Mouse (Mus musculus) layer of hippocampus, postnatal 14 days (tissue): Measurements from ENCODE around the gene Zfp628. TPM values are rescaled to one million over a fixed set of nuclear protein-coding genes. Genes with fewer than 3 reads are reported as not detected.
"Not testable (repeated sequence)": the region's sequence is repeated elsewhere in the genome, so short reads cannot be mapped to it uniquely, and the experiment has no call there.

Source experiments
- DNase-seq, 2 experiments: peaks; one replicate each; pipeline ENCODE4 v3.0.0; 2021 to 2022; ENCODE audit warnings: low spot score in 2 of 2, mixed read lengths in 1 of 2
- long read RNA-seq, 2 experiments: library from polyadenylated mRNA; stranded (forward); transcript quantifications; one replicate each; pipeline ENCODE4 v2.0.0; 2021
- total RNA-seq, 2 experiments: library from RNA; stranded (reverse); gene quantifications; 2 replicates each; pipeline ENCODE4 v1.2.3; 2021

The Zfp628 gene
- 10 to 100 TPM; 11.5 to 14.6 TPM for total RNA-seq
- long read RNA-seq, experiment 1, partial matches to known transcripts, result 2 of 2 reads
- long read RNA-seq, experiment 1, other reads (novel, unspliced or antisense), result 0 of 2 reads
- long read RNA-seq, experiment 2, partial matches to known transcripts, result 0 of 5 reads
- long read RNA-seq, experiment 2, other reads (novel, unspliced or antisense), result 5 of 5 reads

GRCm38 (mm10) chr7:4915007-4915665 lies at the start of gene Zfp628:
Zfp628 (plus strand) TSS chr7:4915217.
- DNase-seq, result peak; percentile 96 to 97

DNA sequence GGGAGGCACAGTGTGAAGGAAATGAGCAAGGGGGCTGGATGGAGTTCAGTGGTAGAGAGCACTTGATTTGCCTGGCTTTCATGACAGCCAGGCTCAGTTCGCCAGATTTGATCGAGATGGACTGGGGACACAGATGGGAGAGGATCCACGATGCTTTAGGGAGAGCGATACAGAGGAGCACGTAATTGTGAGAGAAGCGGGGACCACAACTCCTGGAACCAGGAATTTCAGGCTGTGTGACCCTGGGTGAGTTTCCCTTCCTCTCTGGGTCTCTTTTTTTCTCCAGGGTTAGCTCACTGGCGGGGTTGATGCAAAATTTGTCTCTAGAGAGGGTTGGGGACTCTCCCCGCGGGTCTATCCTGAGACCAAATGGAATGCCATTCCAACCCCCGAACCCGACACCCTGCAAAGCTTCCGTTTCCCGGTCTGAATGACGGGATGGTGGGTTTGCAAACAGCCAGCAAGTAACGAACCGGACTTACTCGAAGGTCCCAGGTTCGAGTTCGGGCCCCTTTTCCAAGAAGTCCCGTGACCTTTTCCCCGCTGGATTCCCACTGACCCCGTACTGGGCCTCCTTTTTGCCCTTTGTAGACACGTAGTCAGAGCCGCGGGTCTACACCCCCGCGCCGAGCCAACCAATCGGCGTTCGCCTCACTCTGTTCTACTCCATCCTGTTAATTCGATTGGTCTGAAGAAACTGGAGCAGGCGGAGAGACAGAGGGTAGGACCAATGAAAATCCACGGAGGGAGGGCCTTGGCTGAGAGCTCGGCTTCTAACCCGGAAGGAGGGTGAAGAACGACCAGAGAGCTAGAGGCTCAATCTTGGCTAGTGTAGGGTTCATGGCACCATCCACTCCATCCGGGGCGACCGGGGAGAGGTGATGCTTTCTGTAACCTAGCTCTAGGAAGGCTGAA lies 49.2 kb upstream of the Zfp628 start:
- DNase-seq, result peak; percentile 95 to 97

DNA sequence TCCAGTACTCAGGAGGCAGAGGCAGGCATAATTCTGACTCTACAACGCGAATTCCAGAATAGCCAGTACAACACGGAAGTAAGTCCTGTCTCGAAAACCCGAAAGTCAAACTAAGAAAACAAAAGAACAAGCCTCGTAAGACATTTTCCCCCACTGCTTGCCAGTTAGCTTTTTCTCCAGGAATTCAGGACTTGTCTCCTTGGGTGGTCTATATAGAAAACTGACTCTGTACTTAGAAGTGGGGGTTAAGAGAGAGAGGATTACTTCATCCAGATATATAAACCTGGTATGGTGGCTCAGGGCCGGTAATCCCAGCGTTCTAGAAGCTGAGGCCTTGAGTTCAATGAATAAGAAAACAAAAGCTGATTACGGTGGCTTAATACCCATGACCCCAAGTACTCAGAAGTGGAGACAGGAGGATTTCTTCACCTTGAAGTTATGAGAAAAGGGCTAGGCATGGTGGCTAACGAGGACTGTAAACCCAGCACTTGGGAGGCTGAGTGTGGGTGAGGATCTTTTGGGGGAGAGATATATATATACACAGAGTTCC lies 48.3 kb upstream of the Zfp628 start:
- no peak for DNase-seq

GRCm38 (mm10) chr7:4870133-4870532 lies 44.9 kb upstream of the Zfp628 start, which contains the start of gene Isoc2b:
Isoc2b (minus strand) TSS chr7:4870258.
- no peak for DNase-seq

DNA sequence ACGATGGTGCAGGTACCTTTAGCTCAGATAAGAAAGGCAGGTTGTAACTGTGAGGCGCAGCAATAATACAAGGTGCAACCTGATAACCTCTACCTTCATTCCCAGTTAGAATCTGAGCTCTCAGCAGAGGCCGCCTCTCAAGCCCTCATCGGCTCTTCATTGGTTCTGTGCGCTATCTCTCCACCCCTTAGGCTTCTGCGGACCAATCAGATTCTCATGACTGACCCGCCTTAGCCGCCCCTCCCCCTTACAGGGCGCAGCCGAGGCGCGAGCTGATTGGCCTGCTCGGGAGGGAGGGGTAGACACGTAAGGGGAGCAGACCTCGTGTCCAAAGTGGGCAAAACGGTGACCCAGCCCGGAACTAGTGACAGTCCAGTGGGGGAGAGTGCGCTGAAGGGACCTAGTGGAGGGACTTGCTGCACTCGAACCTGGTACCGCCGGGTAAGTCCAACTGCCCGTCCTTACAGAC lies 38.2 kb upstream of the Zfp628 start, which contains the start of gene Isoc2a:
TSS of gene Isoc2a (plus strand) at position 401 of the 469 bp plus-strand sequence.
- DNase-seq, result peak; percentile 73 to 89

DNA sequence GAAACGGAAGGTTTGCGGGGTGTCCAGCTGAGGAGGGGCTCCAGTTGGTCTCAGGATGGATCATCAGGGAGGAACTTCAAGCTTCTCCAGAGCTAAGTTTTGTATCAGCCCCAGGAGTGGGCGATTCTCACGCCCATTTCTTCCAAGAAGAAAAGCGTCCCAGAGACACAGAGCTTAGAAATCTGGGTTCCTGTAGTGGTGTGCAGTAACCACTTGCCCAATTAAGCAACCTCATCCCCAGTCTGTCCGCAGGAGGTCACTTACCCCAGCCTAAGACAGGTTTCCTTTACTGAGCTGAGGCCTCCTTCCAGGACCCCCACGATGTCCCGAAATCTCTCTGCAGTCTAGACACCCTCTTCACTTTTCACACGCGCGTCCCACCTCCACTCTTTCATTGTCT lies 37.8 kb upstream of the Zfp628 start:
- DNase-seq, result no peak

DNA sequence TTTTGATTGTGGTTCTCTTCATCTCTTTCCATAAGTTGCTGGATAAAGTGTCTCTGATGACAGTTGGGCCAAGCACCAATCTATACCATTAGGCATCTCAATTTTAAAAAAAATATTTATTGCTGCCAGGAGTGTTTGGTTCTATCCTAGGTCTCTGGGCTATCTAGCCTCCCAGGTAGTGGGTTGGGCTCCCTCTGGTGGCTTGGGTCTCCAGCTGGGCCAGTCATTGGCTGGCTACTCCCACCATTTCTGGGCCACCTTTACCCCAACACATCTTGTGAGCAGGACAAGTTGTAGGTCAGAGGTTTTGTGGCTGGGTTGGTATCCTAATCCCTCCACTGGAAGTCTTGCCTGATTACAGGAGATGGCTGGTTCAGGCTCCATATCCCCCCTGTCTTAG lies 36.8 kb upstream of the Zfp628 start:
- DNase-seq, result no peak

- DNase-seq, result not testable (repeated sequence)
These were observed 36.0 kb upstream of the Zfp628 start for GRCm38 (mm10) chr7:4879036-4879435.

DNA sequence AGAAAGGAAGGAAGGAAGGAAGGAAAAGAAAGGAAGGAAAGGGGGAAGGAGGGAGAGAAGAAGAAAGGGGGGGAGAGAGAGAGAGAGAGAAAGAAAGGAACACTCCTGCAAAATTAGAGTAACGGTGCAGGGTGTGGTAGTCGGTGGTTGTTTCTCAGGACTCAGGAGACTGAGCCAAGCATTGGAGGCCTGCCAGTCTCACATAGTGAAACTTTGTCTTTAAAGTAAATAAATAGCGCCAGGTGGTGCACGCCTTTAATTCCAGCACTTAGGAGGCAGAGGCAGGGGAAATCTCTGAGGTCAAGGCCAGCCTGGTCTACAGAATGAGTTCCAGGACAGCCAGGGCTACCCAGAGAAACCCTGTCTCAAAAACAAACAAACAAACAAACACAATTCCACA lies 28.3 kb upstream of the Zfp628 start:
- no peak for DNase-seq

- DNase-seq, result no peak
These were observed 19.8 kb upstream of the Zfp628 start for GRCm38 (mm10) chr7:4895186-4895585.

GRCm38 (mm10) chr7:4898851-4899648 lies 16.0 kb upstream of the Zfp628 start:
- no peak for DNase-seq

- no peak for DNase-seq
These were observed 15.1 kb upstream of the Zfp628 start for GRCm38 (mm10) chr7:4899649-4900522.

GRCm38 (mm10) chr7:4900523-4900851 lies 14.5 kb upstream of the Zfp628 start:
- DNase-seq, result no peak

DNA sequence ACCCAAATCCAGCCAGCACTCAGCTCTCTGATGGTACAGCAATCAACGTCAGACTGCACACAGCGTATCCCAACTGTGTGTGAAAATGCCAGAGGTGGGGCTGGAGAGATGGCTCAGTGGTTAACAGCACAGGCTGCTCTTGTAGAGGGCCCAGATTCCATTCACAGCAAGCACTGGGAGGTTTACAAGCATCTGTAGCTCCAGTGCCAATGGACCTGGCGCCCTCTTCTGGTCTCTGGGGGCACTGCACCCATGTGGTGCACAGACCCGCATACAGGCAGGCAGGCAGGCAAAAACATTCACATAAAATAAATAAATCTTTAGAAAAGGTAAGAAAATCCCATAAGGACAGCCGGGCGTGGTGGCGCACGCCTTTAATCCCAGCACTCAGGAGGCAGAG lies 13.8 kb upstream of the Zfp628 start:
- DNase-seq, result no peak

DNA sequence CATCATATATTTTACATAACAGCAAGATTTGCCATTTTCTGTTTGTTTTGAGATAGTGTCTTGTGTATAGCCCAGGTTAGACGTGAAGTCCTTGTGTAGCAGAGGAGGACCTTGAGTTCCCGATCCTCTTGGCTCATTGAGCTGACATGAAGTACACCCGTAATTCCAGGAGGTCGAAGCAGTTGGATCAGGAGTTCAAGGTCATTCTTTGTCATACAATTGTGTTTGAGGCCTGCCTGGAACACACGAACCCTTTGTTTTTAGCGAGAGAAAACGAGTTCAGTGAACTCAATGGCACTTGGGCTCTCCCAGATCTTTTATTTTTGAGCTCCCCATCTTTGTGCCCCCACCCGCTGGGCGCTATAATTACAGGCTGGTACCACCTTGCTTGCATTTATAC lies 12.6 kb upstream of the Zfp628 start:
- DNase-seq, result no peak

- DNase-seq, result no peak
These were observed 8.5 kb upstream of the Zfp628 start, which contains the start of gene Gm36210 for GRCm38 (mm10) chr7:4906466-4906950. Gm36210 (minus strand) TSS chr7:4906516.

DNA sequence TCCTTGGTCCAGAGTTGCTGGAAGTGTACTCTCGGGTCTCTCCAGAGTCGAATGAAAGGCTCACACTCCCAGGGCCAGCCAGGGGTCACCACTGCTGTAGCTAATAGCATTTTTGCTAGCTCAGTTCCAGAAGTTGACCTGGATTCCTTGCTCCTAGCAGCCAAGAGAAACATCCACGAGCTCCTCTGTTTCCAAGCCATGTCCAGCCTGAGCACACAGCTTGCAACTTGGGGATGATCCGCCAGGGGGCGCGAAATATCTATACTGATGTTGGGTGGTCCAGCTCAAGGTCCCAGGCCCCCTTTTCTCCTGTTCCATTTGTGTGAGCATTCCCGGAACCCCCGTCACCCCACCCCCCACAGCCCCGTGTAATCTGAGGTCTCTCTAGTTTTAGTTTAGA lies 3.5 kb upstream of the Zfp628 start:
- peak in 1 of 2 experiments; percentile 65 for DNase-seq

DNA sequence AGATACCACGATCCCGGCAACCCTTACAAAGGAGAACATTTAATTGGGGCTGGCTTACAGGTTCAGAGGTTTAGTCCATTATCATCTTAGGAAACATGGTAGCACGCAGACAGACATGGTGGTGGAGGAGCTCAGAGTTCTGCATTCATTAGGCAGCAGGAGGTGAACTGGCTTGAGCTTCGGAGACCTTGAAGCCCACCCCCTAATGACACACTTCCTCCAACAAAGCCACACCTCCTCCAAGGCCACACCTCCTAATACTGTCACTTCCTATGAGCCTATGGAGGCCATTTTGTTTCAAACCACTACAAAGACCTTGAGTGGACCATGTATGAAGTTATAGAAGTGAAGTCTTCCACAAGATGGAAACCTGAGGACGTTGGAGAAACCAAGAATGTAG lies 2.8 kb upstream of the Zfp628 start:
- no peak for DNase-seq

- peak; percentile 58 to 59 for DNase-seq
These were observed 826 bp downstream of the Zfp628 start for GRCm38 (mm10) chr7:4915669-4916416.
